Mouse (Mus musculus) embryonic facial prominence, embryonic 14.5 days (tissue): ENCODE measurements around the gene Rufy1. TPM values are rescaled to one million over a fixed set of nuclear protein-coding genes. Genes with fewer than 3 reads are reported as not detected.
"Not testable (repeated sequence)": the region's sequence is repeated elsewhere in the genome, so short reads cannot be mapped to it uniquely, and the experiment has no call there.

Experiments
- ATAC-seq: fragments of 200-750 bp; cut with Nextera tagmentation; 2 replicates; pipeline ENCODE4 v1.8.0; 2017; ENCODE audit warnings: low read depth, moderate number of reproducible peaks, moderate TSS enrichment
- DNase-seq: peaks from one replicate; pipeline ENCODE4 v3.0.0-alpha.2; 2015; ENCODE audit warnings: low spot score
- H3K27ac ChIP-seq: fragments of 300-500 bp; sonication (generic); replicated peaks from 2 replicates; pipeline ENCODE4 v1.5.1; 2014; ENCODE audit warnings: low read depth, mild to moderate bottlenecking, low read length, moderate library complexity
- H3K27me3 ChIP-seq: fragments of 300-500 bp; sonication (generic); replicated peaks from 2 replicates; pipeline ENCODE4 v1.6.1; 2014; ENCODE audit warnings: low read length; ENCODE audit not compliant: control insufficient read depth, insufficient read depth
- H3K36me3 ChIP-seq: fragments of 300-500 bp; sonication (generic); 2 replicates; pipeline ENCODE4 v1.6.1; 2014; ENCODE audit warnings: low read length, mixed read lengths; ENCODE audit not compliant: control insufficient read depth, insufficient read depth
- H3K4me1 ChIP-seq: fragments of 300-500 bp; sonication (generic); 2 replicates; pipeline ENCODE4 v1.6.1; 2014; ENCODE audit warnings: antibody characterized with exemption, low read length; ENCODE audit not compliant: control insufficient read depth, insufficient read depth
- H3K4me2 ChIP-seq: fragments of 300-500 bp; sonication (generic); 2 replicates; pipeline ENCODE4 v1.6.1; 2014; ENCODE audit warnings: low read depth, mild to moderate bottlenecking, low read length, moderate library complexity, mixed read lengths
- H3K4me3 ChIP-seq: fragments of 300-500 bp; sonication (generic); 2 replicates; pipeline ENCODE4 v1.5.1; 2014; ENCODE audit warnings: low read depth, mild to moderate bottlenecking, low read length
- H3K9ac ChIP-seq: fragments of 300-500 bp; sonication (generic); 2 replicates; pipeline ENCODE4 v1.6.1; 2014; ENCODE audit warnings: low read depth, mild to moderate bottlenecking, low read length, moderate library complexity, mixed read lengths
- H3K9me3 ChIP-seq: fragments of 300-500 bp; sonication (generic); 2 replicates; pipeline ENCODE4 v1.6.1; 2016; ENCODE audit warnings: low read length; ENCODE audit not compliant: control insufficient read depth
- WGBS: fragments of 180-500 bp; shearing (Covaris S2); extraction: QIAGEN DNeasy Blood & Tissue Kit; methylation state at CpG from one replicate; pipeline ENCODE4 v1.1.7; 2014; 5-methylcytosine and 5-hydroxymethylcytosine counted together
- polyA plus RNA-seq: library from polyadenylated mRNA; unstranded; fragments of >200 nt; fragmentation: Nextera tagmentation; extraction: Ambion mirVana; gene quantifications from 2 replicates; pipeline ENCODE4 v1.2.1, GENCODE M21; 2014

Gene Rufy1
- polyA plus RNA-seq, 1 experiment from 2014 or later, result 23.1 TPM

DNA sequence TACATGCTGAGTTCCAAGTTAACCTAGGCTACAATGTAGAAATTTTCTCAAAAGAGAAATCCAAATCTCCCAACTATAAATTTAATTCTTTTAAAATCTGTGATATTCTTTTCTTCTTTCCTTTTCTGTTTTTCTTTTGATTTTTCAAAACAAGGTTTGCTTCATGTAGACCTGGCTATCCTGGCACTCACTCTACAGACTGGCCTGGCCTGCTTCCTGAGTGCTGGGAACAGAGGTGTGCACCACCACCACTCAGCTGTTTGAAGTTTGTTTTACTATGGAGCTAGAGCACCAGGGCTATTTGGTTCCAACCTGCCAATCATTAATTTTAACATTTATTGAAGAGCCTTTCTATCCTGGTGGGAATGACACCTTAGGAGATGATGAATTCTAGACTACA, 57.8 kb downstream of the Rufy1 start:
- ATAC-seq (no peak), DNase-seq (no peak)
- Histone ChIP-seq H3K27ac (no peak overlapping the region), H3K9ac (no peak overlapping the region), H3K9me3 (no peaks in the 10 kb centered on the region), H3K4me1 (peaks cover 5% of the 10 kb centered on the region), H3K4me2 (no peak overlapping the region), H3K27me3 (no peaks in the 10 kb centered on the region), H3K36me3 (no peaks in the 10 kb centered on the region), H3K4me3 (no peak overlapping the region)

DNA sequence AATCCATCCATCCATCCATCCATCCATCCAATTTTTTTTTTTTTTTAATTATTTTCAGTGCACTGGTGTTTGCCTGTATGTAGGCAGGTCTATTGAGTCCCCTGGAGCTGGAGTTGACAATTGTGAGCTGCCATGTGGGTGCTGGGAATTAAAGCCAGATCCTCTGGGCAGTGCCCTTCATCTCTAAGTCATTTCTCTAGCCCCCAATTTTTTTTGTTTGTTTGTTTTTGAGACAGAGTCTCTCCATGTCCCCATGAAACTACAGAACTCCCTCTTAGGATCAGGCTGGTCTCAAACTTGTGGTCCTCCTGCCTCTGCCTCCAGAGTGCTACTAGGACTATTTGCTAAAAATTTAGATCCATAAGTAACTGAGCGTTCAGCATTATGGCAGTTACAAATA, 59.0 kb downstream of the Rufy1 start:
- 85% methylated on average over 1 of the region's 1 CpGs for WGBS
- Histone ChIP-seq H3K4me2 (peak overlapping the region; percentile 76; the same call in 1 of the 2 replicates), H3K4me1 (peaks cover 5% of the 10 kb centered on the region), H3K27me3 (no peaks in the 10 kb centered on the region), H3K4me3 (peak overlapping the region; percentile 36; the same call in 1 of the 2 replicates), H3K27ac (no peak overlapping the region; the same call in 1 of the 2 replicates), H3K9ac (no peak overlapping the region; the same call in 1 of the 2 replicates), H3K36me3 (no peaks in the 10 kb centered on the region), H3K9me3 (no peaks in the 10 kb centered on the region)
- DNase-seq, result no peak
- ATAC-seq, result no peak

DNA sequence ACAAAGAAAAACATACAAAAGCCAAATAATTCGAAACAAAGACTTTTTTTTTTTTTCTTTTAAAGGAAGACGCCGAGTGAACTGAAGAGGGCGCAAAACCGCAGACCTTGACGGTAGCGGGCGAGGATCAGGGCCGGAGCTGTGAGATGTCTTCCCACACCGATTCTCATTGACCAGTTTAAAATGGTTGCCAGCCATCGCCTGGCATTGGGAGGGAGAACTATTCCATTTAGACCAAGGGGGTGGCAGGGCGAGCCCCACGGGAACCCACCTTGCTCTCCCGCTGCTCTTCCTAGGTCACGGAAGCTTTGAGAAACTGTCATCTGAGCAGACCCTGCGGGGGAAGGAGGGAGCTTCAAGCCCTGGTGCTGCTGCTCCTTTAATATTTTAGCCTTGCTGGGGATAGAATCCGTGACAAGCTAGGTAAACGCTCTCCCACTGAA, 59.5 kb downstream of the Rufy1 start:
- H3K4me2 ChIP-seq, result peak overlapping the region; percentile 76
- H3K4me1 ChIP-seq, result peaks cover 2% of the 10 kb centered on the region
- under 1% methylated on average over 18 of the region's 18 CpGs for WGBS
- H3K27me3 ChIP-seq, result no peaks in the 10 kb centered on the region
- peak overlapping the region; percentile 36 for H3K4me3 ChIP-seq
- peak overlapping the region; percentile 52 for H3K27ac ChIP-seq
- no peaks in the 10 kb centered on the region for H3K36me3 ChIP-seq
- H3K9me3 ChIP-seq, result no peaks in the 10 kb centered on the region
- peak overlapping the region; percentile 72 for H3K9ac ChIP-seq
- ATAC-seq (peak; percentile 56; the same call in 1 of the 2 replicates), DNase-seq (peak; percentile 74)

DNA sequence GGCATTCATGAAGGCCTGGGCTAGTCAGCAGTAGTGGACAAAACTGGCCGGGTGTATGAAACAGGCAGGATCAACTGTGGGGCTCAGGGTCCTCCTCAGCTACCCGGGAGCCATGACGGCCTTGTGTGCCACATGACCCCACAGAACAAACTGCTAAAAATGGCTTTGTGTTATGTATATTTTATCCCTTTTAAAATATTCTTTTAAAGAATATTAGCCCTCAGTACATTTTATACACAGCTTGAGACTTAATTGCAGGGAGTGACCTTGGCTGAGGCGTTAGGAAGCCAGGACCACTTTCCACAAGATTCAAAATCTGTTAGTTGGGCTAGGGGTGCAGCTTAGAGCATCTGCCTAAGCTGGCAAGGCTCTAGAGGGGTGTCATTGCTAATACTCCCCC, 60.0 kb downstream of the Rufy1 start:
- peak overlapping the region; percentile 52; the same call in 1 of the 2 replicates for H3K27ac ChIP-seq
- ATAC-seq, result no peak
- H3K4me3 ChIP-seq, result peak overlapping the region; percentile 36
- H3K4me2 ChIP-seq, result peak overlapping the region; percentile 76
- H3K4me1 ChIP-seq, result no peaks in the 10 kb centered on the region; the same call in 1 of the 2 replicates
- DNase-seq, result no peak
- WGBS, result 67% methylated on average over 4 of the region's 4 CpGs
- peak overlapping the region; percentile 72; the same call in 1 of the 2 replicates for H3K9ac ChIP-seq
- H3K36me3 ChIP-seq, result no peaks in the 10 kb centered on the region
- no peaks in the 10 kb centered on the region for H3K27me3 ChIP-seq
- H3K9me3 ChIP-seq, result no peaks in the 10 kb centered on the region

DNA sequence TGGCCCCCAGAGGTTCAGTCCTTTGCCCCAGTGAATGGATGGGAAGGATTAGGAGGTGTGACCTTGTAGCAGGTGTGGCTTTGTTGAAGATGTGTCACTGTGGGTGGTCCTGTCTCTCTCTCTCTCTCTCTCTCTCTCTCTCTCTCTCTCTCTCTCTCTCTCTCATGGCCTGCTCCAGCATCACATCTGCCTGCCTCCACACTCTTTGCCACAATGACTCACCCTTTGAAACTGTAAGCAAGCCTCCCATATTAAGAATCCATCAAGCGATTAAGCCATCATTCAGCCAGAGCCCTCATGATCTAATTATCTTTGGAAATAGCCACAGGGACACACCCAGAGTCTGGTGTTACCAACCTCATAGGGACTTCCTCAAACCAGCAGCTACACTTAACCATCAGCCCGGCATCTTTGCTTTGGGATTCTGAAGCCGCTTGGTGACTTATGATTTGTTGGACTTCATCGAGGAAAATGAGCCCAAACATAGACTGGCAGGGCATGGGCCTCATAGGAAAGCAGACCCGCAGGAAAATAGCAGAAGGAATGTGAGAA, 61.5 kb downstream of the Rufy1 start:
- ATAC-seq (no peak), DNase-seq (no peak)
- Histone ChIP-seq H3K4me2 (no peak overlapping the region), H3K27ac (no peak overlapping the region), H3K9ac (no peak overlapping the region), H3K4me1 (no peaks in the 10 kb centered on the region; the same call in 1 of the 2 replicates), H3K9me3 (no peaks in the 10 kb centered on the region), H3K27me3 (no peaks in the 10 kb centered on the region), H3K4me3 (no peak overlapping the region), H3K36me3 (no peaks in the 10 kb centered on the region)
- WGBS, result 81% methylated on average over 5 of the region's 5 CpGs

DNA sequence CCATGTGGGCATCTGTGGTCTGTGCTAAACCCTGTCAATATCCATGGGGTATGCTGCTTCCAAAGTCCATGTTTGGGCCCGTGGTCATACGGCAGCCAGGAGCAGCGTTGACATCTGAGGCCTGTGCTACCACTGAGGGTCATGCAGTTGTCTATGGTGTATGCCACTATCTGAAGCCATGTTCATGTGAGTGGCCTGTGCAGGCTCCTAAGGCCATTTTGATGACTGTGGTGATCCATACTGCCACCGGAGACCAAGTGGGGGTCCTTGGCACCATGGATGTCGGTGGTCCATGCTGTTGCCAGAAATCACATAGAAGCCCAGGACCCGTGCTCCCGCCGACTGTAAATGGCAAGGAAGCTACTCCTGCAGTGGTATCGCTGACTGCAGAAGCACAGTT, 63.4 kb downstream of the Rufy1 start:
- no peaks in the 10 kb centered on the region for H3K27me3 ChIP-seq
- no peak for DNase-seq
- WGBS, result 91% methylated on average over 9 of the region's 9 CpGs
- no peaks in the 10 kb centered on the region for H3K36me3 ChIP-seq
- no peak overlapping the region for H3K9ac ChIP-seq
- H3K27ac ChIP-seq, result no peak overlapping the region
- ATAC-seq, result no peak
- H3K4me1 ChIP-seq, result no peaks in the 10 kb centered on the region; the same call in 1 of the 2 replicates
- no peak overlapping the region for H3K4me3 ChIP-seq
- no peaks in the 10 kb centered on the region for H3K9me3 ChIP-seq
- no peak overlapping the region for H3K4me2 ChIP-seq

DNA sequence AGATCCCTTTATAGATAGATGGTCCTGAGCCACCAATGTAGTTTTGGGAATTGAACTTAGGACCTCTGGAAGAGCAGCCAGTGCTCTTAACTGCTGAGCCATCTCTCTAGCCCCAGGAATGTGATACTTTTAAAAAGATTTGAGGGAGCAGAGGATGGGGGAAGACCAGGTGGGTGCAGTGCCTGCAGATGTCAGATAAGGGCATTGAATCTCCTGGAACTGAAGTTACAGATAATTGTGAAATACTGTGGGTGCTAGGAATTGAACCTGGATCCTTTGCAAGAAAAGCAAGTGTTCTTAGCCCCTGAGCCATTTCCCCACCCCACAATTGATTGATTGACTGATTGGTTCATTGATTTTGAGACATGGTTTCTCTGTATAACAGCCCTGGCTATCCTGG, 65.6 kb downstream of the Rufy1 start:
- Histone ChIP-seq H3K4me3 (no peak overlapping the region), H3K36me3 (no peaks in the 10 kb centered on the region), H3K4me1 (no peaks in the 10 kb centered on the region), H3K9me3 (no peaks in the 10 kb centered on the region), H3K27ac (no peak overlapping the region), H3K4me2 (no peak overlapping the region), H3K27me3 (no peaks in the 10 kb centered on the region), H3K9ac (no peak overlapping the region)
- no peak for DNase-seq
- ATAC-seq, result no peak

DNA sequence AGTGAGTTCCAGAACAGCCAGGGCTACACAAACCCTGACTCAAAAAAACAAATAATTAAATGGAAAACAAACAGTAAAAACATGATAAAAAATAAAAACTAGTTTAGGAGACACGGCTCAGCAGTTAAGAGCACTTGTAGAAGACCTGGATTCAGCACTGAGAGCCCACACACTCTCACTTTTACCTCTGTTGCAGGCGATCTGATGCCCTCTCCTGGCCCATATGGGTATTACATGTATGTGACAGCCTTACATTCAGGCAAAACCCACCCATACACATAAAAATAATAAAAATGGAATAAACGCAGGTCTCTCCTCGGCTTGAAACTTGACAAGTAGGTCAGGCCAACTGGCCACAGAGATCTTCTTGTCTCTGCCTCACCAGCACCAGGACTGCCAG, 66.4 kb downstream of the Rufy1 start:
- no peak overlapping the region for H3K27ac ChIP-seq

DNA sequence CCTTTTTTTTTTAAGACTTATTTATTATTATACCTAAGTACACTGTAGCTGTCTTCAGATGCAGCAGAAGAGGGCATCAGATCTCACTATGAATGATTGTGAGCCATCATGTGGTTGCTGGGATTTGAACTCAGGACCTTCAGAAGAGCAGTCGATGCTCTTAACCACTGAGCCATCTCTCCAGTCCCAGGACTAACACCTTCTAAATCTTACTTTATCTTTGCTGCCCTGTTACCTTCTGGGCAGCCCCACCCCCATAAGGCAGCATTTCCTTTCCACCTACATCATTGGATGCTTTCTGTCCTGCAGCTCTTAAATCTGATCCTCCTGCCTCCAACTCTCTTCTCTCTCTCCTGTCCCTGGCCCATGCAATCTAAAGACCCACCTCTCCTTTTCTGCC, 69.6 kb downstream of the Rufy1 start:
- H3K9ac ChIP-seq, H3K27ac ChIP-seq, H3K9me3 ChIP-seq, H3K4me2 ChIP-seq, H3K27me3 ChIP-seq, DNase-seq, ATAC-seq, H3K4me1 ChIP-seq, H3K4me3 ChIP-seq, H3K36me3 ChIP-seq: not testable (repeated sequence)
- 75% methylated on average over 1 of the region's 1 CpGs for WGBS

More for the DNA sequence above, 66.4 kb downstream of the Rufy1 start:
- no peaks in the 10 kb centered on the region for H3K4me1 ChIP-seq
- H3K27me3 ChIP-seq, result no peaks in the 10 kb centered on the region
- WGBS, result 12% methylated on average over 4 of the region's 4 CpGs
- no peaks in the 10 kb centered on the region for H3K9me3 ChIP-seq
- H3K4me2 ChIP-seq, result no peak overlapping the region
- no peaks in the 10 kb centered on the region for H3K36me3 ChIP-seq
- ATAC-seq, result peak; percentile 73
- peak; percentile 88 for DNase-seq
- H3K9ac ChIP-seq, result no peak overlapping the region
- no peak overlapping the region for H3K4me3 ChIP-seq
